Mouse (Mus musculus) embryonic fibroblast, embryonic 13.5 days (primary cell): ENCODE results near the gene Amacr.

Experiments used
- CTCF ChIP-seq: IDR thresholded peaks from 2 replicates; pipeline ENCODE4 v1.5.1; 2011; ENCODE audit warnings: mild to moderate bottlenecking, control low read depth, low read length, moderate library complexity, borderline replicate concordance; ENCODE audit not compliant: insufficient read depth
- POLR2A ChIP-seq: IDR thresholded peaks from 2 replicates; pipeline ENCODE4 v1.6.1; 2011; ENCODE audit warnings: low read depth, mild to moderate bottlenecking, control low read depth, low read length, moderate library complexity

DNA sequence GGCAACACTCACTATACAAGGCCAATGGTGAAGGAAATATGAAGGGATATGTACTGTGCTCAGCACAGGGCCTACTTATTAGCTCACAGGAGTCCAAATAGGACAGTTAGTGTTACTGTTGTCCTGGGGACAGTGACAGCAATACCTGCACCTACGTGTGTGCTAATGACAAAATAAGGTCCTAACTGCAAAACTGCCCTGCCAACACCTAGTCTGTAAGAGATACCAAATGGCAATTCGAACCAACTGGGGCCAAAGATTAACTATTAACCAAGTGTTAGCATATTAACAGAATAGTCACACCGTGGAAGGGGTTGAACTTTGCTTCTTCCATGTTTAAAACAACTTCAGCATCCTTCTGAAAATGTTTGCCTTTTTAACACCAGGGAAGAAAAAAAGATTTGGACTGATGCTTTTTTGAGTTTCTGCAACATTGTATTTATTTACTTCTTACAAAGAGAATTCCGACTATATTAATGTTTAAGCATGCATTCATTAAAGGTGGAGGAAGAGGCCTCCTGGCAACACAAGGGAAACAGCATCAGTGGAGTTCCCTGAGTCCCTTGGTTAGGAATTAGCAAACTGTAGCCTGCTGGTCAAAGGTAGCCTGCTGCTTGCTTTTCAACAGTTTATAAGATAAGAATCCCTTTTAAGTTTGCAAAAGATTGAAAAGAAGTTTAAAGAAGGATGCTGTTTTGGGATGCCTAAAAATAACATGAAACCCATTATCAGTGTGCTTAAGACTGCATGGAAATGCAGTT is 45.4 kb downstream of the Amacr start:
- TF ChIP-seq CTCF (no peak), POLR2A (no peak)
